Mouse (Mus musculus): ENCODE measurements around the gene Shb.

- TF ChIP-seq CTCF (IDR thresholded peaks at IDR 0.05; ENCODE audit: low read depth) (no peak), EP300 (IDR thresholded peaks at IDR 0.05; ENCODE audit: low read depth) (no peak)
Observed at GRCm38 (mm10) chr4:45514406-45514805, 17.9 kb downstream of the Shb start.

All from heart, postnatal 0 days (tissue).